Mouse (Mus musculus): ENCODE data around the gene Samsn1. TPM values are rescaled to one million over a fixed set of nuclear protein-coding genes. Genes with fewer than 3 reads are reported as not detected.

Samsn1 gene
- polyA plus RNA-seq, 1 experiment from 2014 or later: 1.4 TPM

GRCm38 (mm10) chr16:75929536-75930221, 92.4 kb downstream of the Samsn1 start:
- no peaks in the 10 kb centered on the region for H3K4me1 ChIP-seq
- H3K27ac ChIP-seq (replicated peaks): no peak overlapping the region
- H3K4me3 ChIP-seq: no peak overlapping the region
- no peaks in the 10 kb centered on the region for H3K9me3 ChIP-seq
- no peaks in the 10 kb centered on the region for H3K27me3 ChIP-seq
- no peaks in the 10 kb centered on the region for H3K36me3 ChIP-seq
- H3K9ac ChIP-seq (replicated peaks): no peak overlapping the region
- no peak for ATAC-seq (replicated peaks)
- H3K4me2 ChIP-seq (replicated peaks): no peak overlapping the region
- 73% methylated on average over 11 of the region's 11 CpGs for WGBS

GRCm38 (mm10) chr16:75926511-75926910, 95.6 kb downstream of the Samsn1 start:
- H3K9me3 ChIP-seq: no peaks in the 10 kb centered on the region
- H3K27ac ChIP-seq (replicated peaks): no peak overlapping the region
- 71% methylated on average over 2 of the region's 2 CpGs for WGBS
- H3K4me2 ChIP-seq (replicated peaks): no peak overlapping the region
- no peaks in the 10 kb centered on the region for H3K27me3 ChIP-seq
- ATAC-seq (replicated peaks): no peak
- no peak overlapping the region for H3K4me3 ChIP-seq
- no peaks in the 10 kb centered on the region for H3K4me1 ChIP-seq
- no peak overlapping the region for H3K9ac ChIP-seq (replicated peaks)
- no peaks in the 10 kb centered on the region for H3K36me3 ChIP-seq

GRCm38 (mm10) chr16:75920870-75921269, 101.2 kb downstream of the Samsn1 start:
- no peak overlapping the region for H3K4me2 ChIP-seq (replicated peaks)
- no peak overlapping the region for H3K9ac ChIP-seq (replicated peaks)
- H3K9me3 ChIP-seq: no peaks in the 10 kb centered on the region
- no peak overlapping the region for H3K27ac ChIP-seq (replicated peaks)
- ATAC-seq (replicated peaks): no peak
- H3K27me3 ChIP-seq: no peaks in the 10 kb centered on the region
- WGBS: 81% methylated on average over 4 of the region's 4 CpGs
- H3K4me3 ChIP-seq: no peak overlapping the region
- no peaks in the 10 kb centered on the region for H3K4me1 ChIP-seq
- H3K36me3 ChIP-seq: no peaks in the 10 kb centered on the region

GRCm38 (mm10) chr16:75919298-75919697, 102.8 kb downstream of the Samsn1 start:
- no peak for ATAC-seq (replicated peaks)
- Histone ChIP-seq H3K4me1 (no peaks in the 10 kb centered on the region), H3K36me3 (no peaks in the 10 kb centered on the region), H3K4me3 (no peak overlapping the region), H3K9ac (replicated peaks) (no peak overlapping the region), H3K4me2 (replicated peaks) (no peak overlapping the region), H3K9me3 (no peaks in the 10 kb centered on the region), H3K27me3 (no peaks in the 10 kb centered on the region), H3K27ac (replicated peaks) (no peak overlapping the region)
- WGBS: 91% methylated on average over 4 of the region's 4 CpGs

- Histone ChIP-seq H3K4me3 (no peak overlapping the region), H3K9ac (replicated peaks) (no peak overlapping the region), H3K4me1 (no peaks in the 10 kb centered on the region), H3K9me3 (no peaks in the 10 kb centered on the region), H3K27ac (replicated peaks) (no peak overlapping the region), H3K36me3 (no peaks in the 10 kb centered on the region), H3K27me3 (no peaks in the 10 kb centered on the region), H3K4me2 (replicated peaks) (no peak overlapping the region)
- 95% methylated on average over 5 of the region's 5 CpGs for WGBS
- ATAC-seq (replicated peaks): no peak
These were observed 104.4 kb downstream of the Samsn1 start for GRCm38 (mm10) chr16:75917712-75918111.

GRCm38 (mm10) chr16:75912051-75912450, 110.0 kb downstream of the Samsn1 start:
- H3K27ac ChIP-seq (replicated peaks): no peak overlapping the region
- no peak for ATAC-seq (replicated peaks)
- WGBS: 89% methylated on average over 5 of the region's 5 CpGs

GRCm38 (mm10) chr16:75908635-75909494, 113.2 kb downstream of the Samsn1 start:
- Histone ChIP-seq H3K4me2 (replicated peaks) (no peak overlapping the region), H3K4me1 (peaks cover 3% of the 10 kb centered on the region; the same call in 1 of the 2 replicates), H3K4me3 (no peak overlapping the region), H3K27ac (replicated peaks) (no peak overlapping the region), H3K9me3 (no peaks in the 10 kb centered on the region), H3K36me3 (no peaks in the 10 kb centered on the region), H3K27me3 (no peaks in the 10 kb centered on the region), H3K9ac (replicated peaks) (no peak overlapping the region)
- WGBS: 79% methylated on average over 8 of the region's 8 CpGs
- ATAC-seq (replicated peaks): no peak

More at GRCm38 (mm10) chr16:75912051-75912450, 110.0 kb downstream of the Samsn1 start:
- no peaks in the 10 kb centered on the region for H3K9me3 ChIP-seq
- H3K9ac ChIP-seq (replicated peaks): no peak overlapping the region
- H3K4me2 ChIP-seq (replicated peaks): no peak overlapping the region
- no peaks in the 10 kb centered on the region for H3K4me1 ChIP-seq
- no peaks in the 10 kb centered on the region for H3K27me3 ChIP-seq
- H3K4me3 ChIP-seq: no peak overlapping the region
- H3K36me3 ChIP-seq: no peaks in the 10 kb centered on the region

GRCm38 (mm10) chr16:75906790-75907189, 115.3 kb downstream of the Samsn1 start:
- WGBS: 78% methylated on average over 2 of the region's 2 CpGs
- H3K27ac ChIP-seq (replicated peaks): no peak overlapping the region
- H3K4me1 ChIP-seq: peaks cover 3% of the 10 kb centered on the region; the same call in 1 of the 2 replicates
- H3K4me3 ChIP-seq: no peak overlapping the region
- no peaks in the 10 kb centered on the region for H3K9me3 ChIP-seq
- H3K4me2 ChIP-seq (replicated peaks): no peak overlapping the region
- ATAC-seq (replicated peaks): no peak
- no peak overlapping the region for H3K9ac ChIP-seq (replicated peaks)
- H3K36me3 ChIP-seq: no peaks in the 10 kb centered on the region
- no peaks in the 10 kb centered on the region for H3K27me3 ChIP-seq

GRCm38 (mm10) chr16:75906260-75906659, 115.8 kb downstream of the Samsn1 start:
- H3K27me3 ChIP-seq: no peaks in the 10 kb centered on the region
- no peak overlapping the region for H3K4me2 ChIP-seq (replicated peaks)
- WGBS: 100% methylated on average over 1 of the region's 1 CpGs
- H3K4me1 ChIP-seq: peaks cover 3% of the 10 kb centered on the region; the same call in 1 of the 2 replicates
- no peak overlapping the region for H3K9ac ChIP-seq (replicated peaks)
- ATAC-seq (replicated peaks): no peak
- H3K9me3 ChIP-seq: no peaks in the 10 kb centered on the region
- H3K27ac ChIP-seq (replicated peaks): no peak overlapping the region
- no peaks in the 10 kb centered on the region for H3K36me3 ChIP-seq
- H3K4me3 ChIP-seq: no peak overlapping the region

- no peak overlapping the region for H3K4me3 ChIP-seq
- no peak overlapping the region for H3K4me2 ChIP-seq (replicated peaks)
- H3K9ac ChIP-seq (replicated peaks): no peak overlapping the region
- 85% methylated on average over 1 of the region's 1 CpGs for WGBS
- H3K9me3 ChIP-seq: no peaks in the 10 kb centered on the region
- no peak overlapping the region for H3K27ac ChIP-seq (replicated peaks)
- H3K4me1 ChIP-seq: peaks cover 3% of the 10 kb centered on the region; the same call in 1 of the 2 replicates
- no peaks in the 10 kb centered on the region for H3K27me3 ChIP-seq
- no peaks in the 10 kb centered on the region for H3K36me3 ChIP-seq
- ATAC-seq (replicated peaks): no peak
These were observed 116.8 kb downstream of the Samsn1 start for GRCm38 (mm10) chr16:75905324-75905723.

- ATAC-seq (replicated peaks): peak; percentile 67; the same call in 1 of the 2 replicates
- H3K27ac ChIP-seq (replicated peaks): no peak overlapping the region
- 54% methylated on average over 4 of the region's 4 CpGs for WGBS
- H3K9ac ChIP-seq (replicated peaks): no peak overlapping the region
- peaks cover 3% of the 10 kb centered on the region; the same call in 1 of the 2 replicates for H3K4me1 ChIP-seq
- no peaks in the 10 kb centered on the region for H3K27me3 ChIP-seq
- H3K4me3 ChIP-seq: no peak overlapping the region
- no peaks in the 10 kb centered on the region for H3K9me3 ChIP-seq
- H3K4me2 ChIP-seq (replicated peaks): no peak overlapping the region
- H3K36me3 ChIP-seq: no peaks in the 10 kb centered on the region
These were observed 118.0 kb downstream of the Samsn1 start for GRCm38 (mm10) chr16:75904072-75904471.

- Histone ChIP-seq H3K27me3 (no peaks in the 10 kb centered on the region), H3K9me3 (no peaks in the 10 kb centered on the region), H3K27ac (replicated peaks) (no peak overlapping the region), H3K36me3 (no peaks in the 10 kb centered on the region), H3K9ac (replicated peaks) (no peak overlapping the region), H3K4me2 (replicated peaks) (no peak overlapping the region), H3K4me1 (peaks cover 3% of the 10 kb centered on the region; the same call in 1 of the 2 replicates), H3K4me3 (no peak overlapping the region)
- ATAC-seq (replicated peaks): no peak
- WGBS: 91% methylated on average over 3 of the region's 3 CpGs
These were observed 119.1 kb downstream of the Samsn1 start for GRCm38 (mm10) chr16:75903028-75903427.
